Mouse (Mus musculus) thymus, adult 2 months (tissue): ENCODE results near the gene Inhbc.

ENCODE experiments used
- CTCF ChIP-seq: fragments of 200-500 bp; IDR thresholded peaks from 2 replicates; pipeline ENCODE4 v1.5.1; 2012; ENCODE audit warnings: mild to moderate bottlenecking, control low read depth, low read length, moderate library complexity, borderline replicate concordance; ENCODE audit not compliant: control insufficient read depth, poor library complexity, insufficient read depth; ENCODE audit errors: extremely low read depth
- POLR2A ChIP-seq: fragments of 200-500 bp; IDR thresholded peaks from 2 replicates; pipeline ENCODE4 v1.6.1; 2012; ENCODE audit warnings: mild to moderate bottlenecking, low read length, control low read depth, moderate library complexity; ENCODE audit not compliant: control insufficient read depth, poor library complexity, insufficient read depth; ENCODE audit errors: extremely low read depth

- TF ChIP-seq CTCF (no peak), POLR2A (no peak)
Observed at GRCm38 (mm10) chr10:127321621-127322020, 48.6 kb downstream of the Inhbc start, which contains the start of gene Arhgap9.
